Mouse (Mus musculus) retina, embryonic 14.5 days (tissue): ENCODE measurements around the gene Alkbh5.
"Not testable (repeated sequence)": the region's sequence is repeated elsewhere in the genome, so short reads cannot be mapped to it uniquely, and the experiment has no call there.

Source experiments
- DNase-seq: peaks from one replicate; pipeline ENCODE4 v3.0.0-alpha.2; 2015; ENCODE audit warnings: low spot score

Alkbh5 gene

GRCm38 (mm10) chr11:60543211-60543610 is 7.0 kb downstream of the Alkbh5 start:
- not testable (repeated sequence) for DNase-seq

GRCm38 (mm10) chr11:60545433-60545832 is 9.3 kb downstream of the Alkbh5 start:
- DNase-seq: no peak

- DNase-seq: no peak
These were observed 11.9 kb downstream of the Alkbh5 start for GRCm38 (mm10) chr11:60548112-60548511.

GRCm38 (mm10) chr11:60553091-60553490 is 16.9 kb downstream of the Alkbh5 start:
- no peak for DNase-seq

GRCm38 (mm10) chr11:60557675-60558074 is 21.5 kb downstream of the Alkbh5 start:
- no peak for DNase-seq

- peak; percentile 78 for DNase-seq
These were observed 23.2 kb downstream of the Alkbh5 start for GRCm38 (mm10) chr11:60559342-60559741.

- DNase-seq: not testable (repeated sequence)
These were observed 37.8 kb downstream of the Alkbh5 start for GRCm38 (mm10) chr11:60574006-60574405.
